Mouse (Mus musculus) MEL-GATA-1-ER (cell line): ENCODE measurements around the gene Htr1f.

Source experiments
- DNase-seq: peaks from one replicate; pipeline ENCODE4 v3.0.0-alpha.2; 2012; ENCODE audit warnings: low read depth; ENCODE audit errors: extremely low read depth

The Htr1f gene

GRCm38 (mm10) chr16:64875384-64875783 lies 230.3 kb downstream of the Htr1f start:
- DNase-seq: no peak
